Mouse (Mus musculus) forebrain, postnatal 0 days (tissue): ENCODE data around the gene Ints3. TPM values are rescaled to one million over a fixed set of nuclear protein-coding genes. Genes with fewer than 3 reads are reported as not detected.
A peak's percentile ranks its signal among the peaks of the same experiment; 100 is the strongest.

Experiments
- ATAC-seq: fragments of 200-750 bp; cut with Nextera tagmentation; 2 replicates; pipeline ENCODE4 v1.8.0; 2017; ENCODE audit warnings: mild to moderate bottlenecking, moderate library complexity
- DNase-seq: peaks from one replicate; pipeline ENCODE4 v3.0.0-alpha.2; 2015
- H3K27ac ChIP-seq: fragments of 300-500 bp; sonication (generic); 2 replicates; pipeline ENCODE4 v1.5.1; 2014; ENCODE audit warnings: low read depth, mild to moderate bottlenecking, antibody characterized with exemption, low read length, moderate library complexity, mixed read lengths
- H3K27me3 ChIP-seq: fragments of 300-500 bp; sonication (generic); 2 replicates; pipeline ENCODE4 v1.6.1; 2014; ENCODE audit warnings: mild to moderate bottlenecking, low read length, mixed read lengths; ENCODE audit not compliant: insufficient read depth
- H3K36me3 ChIP-seq: fragments of 300-500 bp; sonication (generic); 2 replicates; pipeline ENCODE4 v1.6.1; 2014; ENCODE audit warnings: mild to moderate bottlenecking, moderate library complexity; ENCODE audit not compliant: insufficient read depth
- H3K4me1 ChIP-seq: fragments of 300-500 bp; sonication (generic); 2 replicates; pipeline ENCODE4 v1.6.1; 2014; ENCODE audit warnings: antibody characterized with exemption; ENCODE audit not compliant: insufficient read depth
- H3K4me2 ChIP-seq: fragments of 300-500 bp; sonication (generic); 2 replicates; pipeline ENCODE4 v1.6.1; 2014; ENCODE audit warnings: low read depth, mild to moderate bottlenecking, moderate library complexity
- H3K4me3 ChIP-seq: fragments of 300-500 bp; sonication (generic); 2 replicates; pipeline ENCODE4 v1.5.1; 2014; ENCODE audit warnings: low read depth, low read length, mixed read lengths
- H3K9ac ChIP-seq: fragments of 300-500 bp; sonication (generic); 2 replicates; pipeline ENCODE4 v1.6.1; 2014; ENCODE audit warnings: mild to moderate bottlenecking
- H3K9me3 ChIP-seq: fragments of 300-500 bp; sonication (generic); 2 replicates; pipeline ENCODE4 v1.6.1; 2016; ENCODE audit warnings: low read length
- CTCF ChIP-seq: sonication (generic); IDR thresholded peaks from 2 replicates; pipeline ENCODE4 v1.5.1; 2016; ENCODE audit warnings: antibody characterized with exemption, control low read depth, low read depth
- WGBS: fragments of 180-500 bp; shearing (Covaris S2); extraction: QIAGEN DNeasy Blood & Tissue Kit; methylation state at CpG from one replicate; pipeline ENCODE4 v1.1.7; 2014; 5-methylcytosine and 5-hydroxymethylcytosine counted together
- polyA plus RNA-seq: library from polyadenylated mRNA; unstranded; fragments of >200 nt; fragmentation: Nextera tagmentation; extraction: Ambion mirVana; gene quantifications from 2 replicates; pipeline ENCODE4 v1.2.1, GENCODE M21; 2015
- total RNA-seq: library from RNA; depleted of rRNA; stranded (reverse); fragments of >200 nt; gene quantifications from 2 replicates; pipeline ENCODE4 v1.2.3, GENCODE M21; 2014

Ints3 gene
- total and polyA plus RNA-seq, 2 experiments from 2014 or later = 20.6 to 51.5 TPM

DNA sequence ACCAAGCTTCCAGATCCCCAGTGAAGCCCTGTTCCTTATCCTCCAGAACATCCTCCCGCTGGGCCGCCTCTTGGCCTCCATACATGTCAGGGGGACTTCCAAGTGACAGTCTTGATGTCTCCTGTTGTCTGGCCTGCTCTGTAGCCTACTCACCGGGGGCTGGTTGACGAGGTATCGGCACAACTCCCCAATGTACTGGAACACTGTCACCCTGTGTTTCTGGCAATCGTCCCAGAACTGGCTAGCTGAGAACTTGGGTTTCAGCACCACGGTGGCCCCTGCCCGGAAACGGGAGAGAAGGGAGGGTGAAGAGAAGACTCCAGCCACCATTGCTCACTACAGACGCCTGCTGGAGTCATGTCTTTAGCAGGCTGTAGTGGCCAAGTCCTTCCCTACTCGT lies 45.9 kb downstream of the Ints3 start:
- no peak for ATAC-seq
- H3K9ac ChIP-seq = peak overlapping the region; percentile 97; the same call in 1 of the 2 replicates
- 34% methylated on average over 11 of the region's 11 CpGs for WGBS
- H3K4me2 ChIP-seq = peak overlapping the region; percentile 86
- peaks cover 21% of the 10 kb centered on the region for H3K4me1 ChIP-seq
- peak; percentile 47 for DNase-seq
- H3K9me3 ChIP-seq = no peaks in the 10 kb centered on the region
- peaks cover 19% of the 10 kb centered on the region for H3K36me3 ChIP-seq
- H3K27ac ChIP-seq = no peak overlapping the region; the same call in 1 of the 2 replicates
- no peaks in the 10 kb centered on the region for H3K27me3 ChIP-seq
- no peak for TF ChIP-seq CTCF
- 0 out of 2 replicates have a peak overlapping the region, but pooled peaks have one; percentile 79 for H3K4me3 ChIP-seq

DNA sequence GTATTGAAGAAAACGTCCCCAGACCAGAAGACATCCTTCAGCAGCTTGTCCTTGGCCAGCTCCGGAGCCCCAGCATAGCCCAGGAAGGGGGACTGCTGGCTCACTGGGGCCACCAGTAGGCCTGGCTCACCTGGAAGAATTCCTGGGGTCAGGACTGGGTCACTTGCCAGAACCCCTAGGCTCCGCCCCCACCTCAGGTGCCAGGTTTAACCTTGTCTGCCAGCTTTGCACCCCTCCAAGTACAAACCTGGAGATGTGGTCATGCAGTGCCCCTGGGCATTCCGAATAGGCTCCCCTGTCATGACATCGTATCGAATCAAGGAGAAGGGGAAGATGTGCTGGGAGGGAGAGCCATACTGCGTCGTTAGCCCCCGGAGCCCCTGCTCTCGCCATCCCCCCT lies 46.6 kb downstream of the Ints3 start:
- H3K27ac ChIP-seq = no peak overlapping the region
- H3K36me3 ChIP-seq = peaks cover 12% of the 10 kb centered on the region
- H3K9me3 ChIP-seq = no peaks in the 10 kb centered on the region
- ATAC-seq (no peak), DNase-seq (no peak)
- no peaks in the 10 kb centered on the region for H3K27me3 ChIP-seq
- peaks cover 21% of the 10 kb centered on the region for H3K4me1 ChIP-seq
- peak overlapping the region; percentile 86; the same call in 1 of the 2 replicates for H3K4me2 ChIP-seq
- no peak overlapping the region for H3K9ac ChIP-seq
- TF ChIP-seq CTCF = no peak
- WGBS = 96% methylated on average over 10 of the region's 10 CpGs
- H3K4me3 ChIP-seq = no peak overlapping the region

DNA sequence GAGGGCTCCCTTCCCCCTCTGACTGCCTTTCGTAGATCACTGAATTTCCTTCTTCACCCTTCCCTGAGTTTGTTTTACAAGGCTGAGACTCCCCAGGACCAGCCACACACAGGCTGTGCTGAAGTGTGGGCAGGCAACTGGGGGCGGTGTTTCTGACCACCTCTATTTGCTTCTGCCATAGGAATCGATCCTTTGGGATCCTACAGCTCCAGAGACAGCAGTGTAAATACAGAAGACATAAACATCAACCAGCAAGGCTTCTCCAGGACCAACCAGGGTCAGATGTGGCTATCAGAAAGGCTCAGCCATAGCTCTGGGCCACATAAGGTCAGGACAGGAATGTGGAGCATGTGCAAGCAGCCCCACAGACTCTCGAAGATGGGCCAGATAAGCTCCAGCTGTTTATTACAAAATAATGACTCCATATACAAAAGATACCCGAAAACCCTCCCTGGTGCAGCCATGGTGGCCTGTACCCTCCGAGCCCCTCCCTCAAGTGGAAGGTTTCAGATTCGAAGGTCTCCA lies 48.5 kb downstream of the Ints3 start:
- DNase-seq = no peak
- Histone ChIP-seq H3K36me3 (peaks cover 5% of the 10 kb centered on the region), H3K9me3 (no peaks in the 10 kb centered on the region), H3K9ac (no peak overlapping the region), H3K4me1 (peaks cover 12% of the 10 kb centered on the region), H3K27ac (no peak overlapping the region), H3K4me3 (no peak overlapping the region), H3K4me2 (no peak overlapping the region), H3K27me3 (no peaks in the 10 kb centered on the region)
- WGBS = 90% methylated on average over 7 of the region's 7 CpGs
- ATAC-seq = no peak
- TF ChIP-seq CTCF = no peak

DNA sequence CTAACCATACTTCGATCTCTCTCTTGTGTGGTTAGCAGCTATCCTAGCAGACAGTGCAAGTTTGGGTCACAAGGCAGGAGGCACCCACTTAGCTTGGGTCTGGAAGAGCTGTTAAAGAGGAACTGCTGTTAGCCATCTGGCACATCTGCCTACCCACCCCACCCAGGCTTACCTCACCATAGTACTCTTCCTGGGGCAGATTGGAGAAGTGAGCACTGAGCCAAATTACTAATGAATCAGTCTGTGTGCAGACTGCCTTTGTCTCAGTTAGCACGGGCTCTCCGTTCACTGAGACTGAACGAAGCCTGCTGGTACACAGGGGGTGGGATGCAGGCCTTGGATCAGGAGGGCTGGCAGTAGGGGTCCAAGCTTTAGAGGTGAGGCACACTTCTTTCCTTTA lies 49.7 kb downstream of the Ints3 start:
- no peak overlapping the region for H3K27ac ChIP-seq
- peak; percentile 31 for DNase-seq
- no peak overlapping the region for H3K4me3 ChIP-seq
- peak; percentile 61 for ATAC-seq
- TF ChIP-seq CTCF = no peak
- H3K36me3 ChIP-seq = peaks cover 5% of the 10 kb centered on the region
- WGBS = 38% methylated on average over 4 of the region's 4 CpGs
- peaks cover 12% of the 10 kb centered on the region for H3K4me1 ChIP-seq
- H3K9me3 ChIP-seq = no peaks in the 10 kb centered on the region
- no peak overlapping the region for H3K9ac ChIP-seq
- H3K27me3 ChIP-seq = no peaks in the 10 kb centered on the region
- H3K4me2 ChIP-seq = no peak overlapping the region

DNA sequence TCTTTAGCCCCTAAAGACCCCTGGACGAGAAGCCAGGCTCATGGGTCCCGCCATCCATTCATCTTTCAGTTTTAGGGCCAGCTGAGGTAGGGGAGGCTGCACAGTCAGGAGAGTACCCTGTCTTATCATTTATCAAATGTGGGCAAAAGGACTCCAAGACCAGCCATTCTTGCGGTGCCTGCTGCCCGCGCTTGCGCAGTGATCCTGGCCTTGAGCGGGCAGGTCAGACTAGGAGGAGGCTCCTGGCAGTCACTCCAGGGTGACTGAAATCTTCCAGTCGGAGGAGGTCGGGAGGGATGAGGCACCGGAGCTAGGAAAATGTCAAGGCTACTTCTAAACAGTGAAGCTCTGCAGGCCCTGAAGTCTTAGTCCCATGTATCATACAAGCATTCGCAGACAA lies 51.7 kb downstream of the Ints3 start:
- Histone ChIP-seq H3K27me3 (no peaks in the 10 kb centered on the region), H3K27ac (no peak overlapping the region), H3K9ac (no peak overlapping the region), H3K9me3 (no peaks in the 10 kb centered on the region), H3K4me3 (no peak overlapping the region), H3K4me1 (no peaks in the 10 kb centered on the region), H3K4me2 (no peak overlapping the region), H3K36me3 (peaks cover 5% of the 10 kb centered on the region)
- DNase-seq (no peak), ATAC-seq (no peak)
- TF ChIP-seq CTCF = no peak
- WGBS = 73% methylated on average over 11 of the region's 11 CpGs

DNA sequence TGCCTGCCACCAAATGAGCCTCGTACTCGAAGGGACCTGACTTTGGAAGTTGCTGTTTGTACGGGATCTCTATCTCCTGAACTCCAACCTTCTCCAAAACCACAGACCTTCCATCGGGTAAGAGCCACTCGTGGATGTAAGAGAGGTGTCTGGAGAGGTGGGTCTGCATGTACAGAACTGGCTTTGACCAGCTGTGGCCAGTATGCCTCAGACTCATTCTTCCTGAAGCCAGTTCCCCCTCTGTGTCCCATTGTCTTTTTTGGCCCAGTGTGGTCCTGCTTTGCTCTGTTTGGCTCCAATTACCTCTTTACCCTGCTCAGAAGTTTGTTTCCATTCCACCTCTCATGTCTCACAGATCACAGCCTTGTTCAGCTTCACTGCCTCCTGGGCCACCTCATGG lies 54.9 kb downstream of the Ints3 start:
- 88% methylated on average over 5 of the region's 5 CpGs for WGBS
- TF ChIP-seq CTCF = no peak
- Histone ChIP-seq H3K4me1 (no peaks in the 10 kb centered on the region), H3K4me3 (no peak overlapping the region), H3K36me3 (no peaks in the 10 kb centered on the region), H3K9me3 (no peaks in the 10 kb centered on the region), H3K4me2 (no peak overlapping the region), H3K27ac (no peak overlapping the region), H3K27me3 (no peaks in the 10 kb centered on the region), H3K9ac (no peak overlapping the region)
- DNase-seq = no peak
- no peak for ATAC-seq

DNA sequence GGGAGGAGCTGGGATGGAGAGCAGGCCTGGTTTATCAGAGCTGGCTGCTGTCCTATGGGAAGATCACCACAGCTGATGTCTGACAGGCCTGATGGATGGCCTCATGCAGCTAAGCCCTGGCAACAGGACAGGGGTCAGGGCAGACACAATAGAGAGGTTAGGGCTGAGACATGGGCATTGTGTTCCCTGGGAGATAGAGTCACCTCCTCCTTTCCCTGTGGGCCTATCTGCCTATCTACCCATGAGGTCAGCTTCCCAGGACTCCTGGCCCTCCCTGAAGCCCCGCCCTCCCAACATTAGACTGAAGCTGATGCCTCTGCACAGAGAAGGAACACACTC lies 57.2 kb downstream of the Ints3 start:
- Histone ChIP-seq H3K27me3 (no peaks in the 10 kb centered on the region), H3K27ac (no peak overlapping the region), H3K9ac (no peak overlapping the region), H3K4me3 (no peak overlapping the region), H3K36me3 (no peaks in the 10 kb centered on the region), H3K4me2 (no peak overlapping the region), H3K9me3 (no peaks in the 10 kb centered on the region), H3K4me1 (no peaks in the 10 kb centered on the region)
- ATAC-seq (no peak), DNase-seq (no peak)
- WGBS = 31% methylated on average over 1 of the region's 1 CpGs
- no peak for TF ChIP-seq CTCF
